Mouse (Mus musculus) G1E (cell line): ENCODE results near the gene Aatf. TPM values are rescaled to one million over a fixed set of nuclear protein-coding genes. Genes with fewer than 3 reads are reported as not detected.
A peak's percentile ranks its signal among the peaks of the same experiment; 100 is the strongest.

Experiments used
- ATAC-seq: 2 replicates; pipeline ENCODE4 v1.8.0; 2016; ENCODE audit warnings: mild to moderate bottlenecking; ENCODE audit not compliant: insufficient number of reproducible peaks, poor library complexity, low FRiP score, severe bottlenecking; ENCODE audit errors: extremely low read depth
- DNase-seq: peaks from one replicate; pipeline ENCODE4 v3.0.0; 2012; ENCODE audit warnings: low spot score
- H3K27me3 ChIP-seq: 2 replicates; pipeline ENCODE4 v1.6.1; 2012; ENCODE audit warnings: mild to moderate bottlenecking, low read length, inconsistent platforms; ENCODE audit not compliant: insufficient read depth
- H3K36me3 ChIP-seq: replicated peaks from 2 replicates; pipeline ENCODE3; 2012; ENCODE audit warnings: mild to moderate bottlenecking, inconsistent platforms
- H3K4me1 ChIP-seq: 2 replicates; pipeline ENCODE4 v1.6.1; 2012; ENCODE audit warnings: low read depth, low read length, inconsistent platforms, mixed read lengths; ENCODE audit not compliant: insufficient read depth
- H3K4me3 ChIP-seq: 2 replicates; pipeline ENCODE4 v1.5.1; 2012; ENCODE audit warnings: low read depth, mild to moderate bottlenecking, inconsistent platforms, low read length, moderate library complexity, mixed read lengths
- H3K9me3 ChIP-seq: replicated peaks from 2 replicates; pipeline ENCODE4 v1.6.1; 2012; ENCODE audit warnings: inconsistent platforms
- CTCF ChIP-seq: IDR thresholded peaks from 2 replicates; pipeline ENCODE4 v1.5.1; 2012; ENCODE audit warnings: low read depth, low read length, inconsistent platforms, mixed read lengths
- GATA1 ChIP-seq: IDR thresholded peaks from 2 replicates; pipeline ENCODE4 v1.6.1; 2012; ENCODE audit warnings: borderline replicate concordance, low read length, inconsistent platforms, mixed read lengths
- GATA2 ChIP-seq: IDR thresholded peaks from 2 replicates; pipeline ENCODE4 v1.6.1; 2012; ENCODE audit warnings: low read depth, low read length, inconsistent platforms, borderline replicate concordance
- POLR2AphosphoS5 ChIP-seq: IDR thresholded peaks from 2 replicates; pipeline ENCODE4 v1.6.1; 2012; ENCODE audit warnings: low read depth, low read length, inconsistent platforms; ENCODE audit not compliant: insufficient replicate concordance
- TAL1 ChIP-seq: conservative IDR thresholded peaks from 2 replicates; pipeline ENCODE4 v1.6.1; 2012; ENCODE audit warnings: low read depth, low read length, inconsistent platforms, mixed read lengths
- polyA plus RNA-seq: library from polyadenylated mRNA; stranded (reverse); fragments of >175 nt; gene quantifications from 2 replicates; pipeline ENCODE4 v1.2.3, GENCODE M21; 2012
- total RNA-seq, 2 experiments: library from RNA; stranded (forward) in 1 of 2; stranded (reverse) in 1 of 2; fragments of 200-1000 nt in 1 of 2; fragments of >200 nt in 1 of 2; fragmentation: Nextera tagmentation in 1 of 2; gene quantifications; 2 replicates each; pipeline ENCODE4 v1.2.3; 2014 to 2017

The Aatf gene
- total and polyA plus RNA-seq, 3 experiments = 43.3 to 94.6 (median 82.2) TPM

DNA sequence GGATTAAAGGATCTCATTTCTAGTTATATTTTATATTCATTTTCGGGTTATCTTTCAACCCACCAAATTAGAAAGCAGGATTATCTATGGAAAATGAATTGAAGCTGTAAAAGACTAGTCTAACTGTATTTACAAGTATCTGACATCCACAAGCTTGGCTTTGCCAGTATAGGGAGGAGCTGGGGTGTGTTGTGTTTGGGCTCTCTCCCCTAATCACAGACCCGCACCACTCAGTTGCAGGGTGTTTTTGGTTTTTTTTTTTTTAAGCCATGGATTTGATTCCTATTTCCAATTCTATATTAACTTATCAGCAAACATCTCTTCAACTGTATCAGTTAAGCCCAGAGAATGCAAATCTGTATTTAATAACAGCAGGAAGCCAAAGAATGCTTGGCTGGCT is 4.1 kb upstream of the Aatf start:
- no peak for DNase-seq

GRCm38 (mm10) chr11:84516501-84517240 is 3.3 kb upstream of the Aatf start:
- no peak for DNase-seq
- Histone ChIP-seq H3K27me3 (peaks cover 56% of the 10 kb centered on the region), H3K9me3 (no peaks in the 10 kb centered on the region), H3K4me3 (no peak overlapping the region), H3K36me3 (peaks cover 5% of the 10 kb centered on the region), H3K4me1 (peaks cover 17% of the 10 kb centered on the region)
- TF ChIP-seq CTCF = no peak
- TF ChIP-seq GATA2 = no peak
- TF ChIP-seq TAL1 = no peak
- TF ChIP-seq GATA1 = no peak
- no peak for TF ChIP-seq POLR2AphosphoS5
- ATAC-seq = no peak

More for the DNA sequence above, 4.1 kb upstream of the Aatf start:
- no peak for TF ChIP-seq GATA2
- TF ChIP-seq GATA1 = no peak
- no peak for TF ChIP-seq TAL1
- TF ChIP-seq POLR2AphosphoS5 = no peak
- TF ChIP-seq CTCF = no peak
- Histone ChIP-seq H3K4me1 (peaks cover 10% of the 10 kb centered on the region), H3K36me3 (no peaks in the 10 kb centered on the region), H3K4me3 (no peak overlapping the region), H3K9me3 (no peaks in the 10 kb centered on the region), H3K27me3 (peaks cover 64% of the 10 kb centered on the region)
- ATAC-seq = no peak

DNA sequence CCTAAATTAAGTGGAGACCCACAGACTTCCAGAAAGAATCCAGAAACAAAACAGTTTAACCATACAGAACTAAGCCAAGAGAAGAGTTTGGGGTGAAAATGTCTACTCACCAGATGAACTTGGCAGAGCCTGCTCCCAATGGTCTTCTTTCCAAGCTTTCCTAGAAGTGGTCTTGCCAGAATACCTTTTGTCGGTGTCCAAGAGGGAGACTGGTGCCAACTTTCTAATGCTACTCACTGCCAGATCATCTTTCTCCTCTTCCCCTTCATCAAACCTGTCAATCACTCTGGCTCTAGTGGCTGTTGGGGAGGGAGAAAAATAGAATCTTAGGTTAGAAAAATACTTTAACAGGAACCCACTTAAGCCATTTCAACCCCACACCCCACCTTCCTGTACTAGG is 1.3 kb downstream of the Aatf start:
- no peak for ATAC-seq
- no peak for TF ChIP-seq CTCF
- TF ChIP-seq GATA1 = no peak
- no peak for TF ChIP-seq POLR2AphosphoS5
- TF ChIP-seq TAL1 = no peak
- no peak for TF ChIP-seq GATA2
- Histone ChIP-seq H3K36me3 (peaks cover 40% of the 10 kb centered on the region), H3K4me1 (peaks cover 36% of the 10 kb centered on the region), H3K4me3 (peak overlapping the region; percentile 97; the same call in 1 of the 2 replicates), H3K27me3 (peaks cover 21% of the 10 kb centered on the region), H3K9me3 (no peaks in the 10 kb centered on the region)
- DNase-seq = no peak

- Histone ChIP-seq H3K4me3 (no peak overlapping the region), H3K9me3 (no peaks in the 10 kb centered on the region), H3K27me3 (no peaks in the 10 kb centered on the region), H3K36me3 (peaks cover 82% of the 10 kb centered on the region), H3K4me1 (peaks cover 8% of the 10 kb centered on the region; the same call in 1 of the 2 replicates)
- ATAC-seq (no peak), DNase-seq (no peak)
- TF ChIP-seq GATA1 (no peak), TAL1 (no peak), POLR2AphosphoS5 (no peak), CTCF (0 out of 2 replicates have a peak, but pooled peaks have one; percentile 5), GATA2 (no peak)
Observed at GRCm38 (mm10) chr11:84504296-84504695, 9.0 kb downstream of the Aatf start.

GRCm38 (mm10) chr11:84497944-84498343 is 15.4 kb downstream of the Aatf start:
- TF ChIP-seq POLR2AphosphoS5 (no peak), GATA1 (no peak), GATA2 (no peak), TAL1 (no peak), CTCF (no peak)
- Histone ChIP-seq H3K4me3 (no peak overlapping the region), H3K4me1 (peaks cover 5% of the 10 kb centered on the region; the same call in 1 of the 2 replicates), H3K27me3 (no peaks in the 10 kb centered on the region), H3K36me3 (peaks cover 76% of the 10 kb centered on the region), H3K9me3 (no peaks in the 10 kb centered on the region)
- ATAC-seq (no peak), DNase-seq (no peak)

DNA sequence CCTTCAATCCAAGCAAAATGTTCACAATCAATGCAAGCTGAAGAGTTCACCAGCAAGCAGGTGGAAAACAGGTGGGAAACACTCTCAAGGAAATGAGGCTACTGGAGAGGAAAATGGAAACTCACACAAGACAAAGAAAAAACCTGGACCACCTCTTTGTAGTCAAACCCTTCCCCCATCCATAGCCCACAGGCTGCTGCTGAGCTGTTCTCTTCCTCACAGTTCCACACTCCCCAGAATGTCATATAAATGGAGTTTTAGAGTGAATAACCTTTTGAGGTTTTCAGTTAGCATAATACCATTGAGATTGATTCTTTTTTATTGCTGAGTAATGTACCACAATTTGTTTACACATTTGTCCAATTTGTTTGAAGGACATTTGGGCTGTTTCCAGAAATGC is 16.4 kb downstream of the Aatf start:
- no peak for TF ChIP-seq POLR2AphosphoS5

More for the DNA sequence above, 16.4 kb downstream of the Aatf start:
- DNase-seq = no peak
- Histone ChIP-seq H3K36me3 (peaks cover 76% of the 10 kb centered on the region), H3K27me3 (no peaks in the 10 kb centered on the region), H3K4me3 (no peak overlapping the region), H3K4me1 (peaks cover 5% of the 10 kb centered on the region; the same call in 1 of the 2 replicates), H3K9me3 (no peaks in the 10 kb centered on the region)
- no peak for ATAC-seq
